Mouse (Mus musculus): ENCODE measurements around the gene Ppp2r5e. TPM values are rescaled to one million over a fixed set of nuclear protein-coding genes. Genes with fewer than 3 reads are reported as not detected.

The Ppp2r5e gene
- polyA plus RNA-seq, 1 experiment from 2014 or later = 25.3 TPM

GRCm38 (mm10) chr12:75478596-75478995 lies 117.4 kb downstream of the Ppp2r5e start:
- Histone ChIP-seq H3K27ac (replicated peaks) (no peak overlapping the region), H3K27me3 (no peaks in the 10 kb centered on the region), H3K9ac (replicated peaks) (no peak overlapping the region), H3K36me3 (0 out of 2 replicates have a peak, but pooled peaks cover 3% of the 10 kb centered on the region), H3K4me2 (replicated peaks) (no peak overlapping the region), H3K9me3 (no peaks in the 10 kb centered on the region), H3K4me1 (0 out of 2 replicates have a peak, but pooled peaks cover 2% of the 10 kb centered on the region), H3K4me3 (no peak overlapping the region)
- no peak for ATAC-seq (ENCODE audit: low FRiP score, low read depth)
- WGBS = 91% methylated on average over 3 of the region's 3 CpGs

- WGBS = 59% methylated on average over 4 of the region's 4 CpGs
- Histone ChIP-seq H3K4me1 (0 out of 2 replicates have a peak, but pooled peaks cover 2% of the 10 kb centered on the region), H3K9me3 (no peaks in the 10 kb centered on the region), H3K9ac (replicated peaks) (no peak overlapping the region), H3K27ac (replicated peaks) (no peak overlapping the region), H3K36me3 (0 out of 2 replicates have a peak, but pooled peaks cover 3% of the 10 kb centered on the region), H3K27me3 (no peaks in the 10 kb centered on the region), H3K4me2 (replicated peaks) (no peak overlapping the region), H3K4me3 (no peak overlapping the region)
- no peak for ATAC-seq (ENCODE audit: low FRiP score, low read depth)
Measured at GRCm38 (mm10) chr12:75478117-75478516, 117.9 kb downstream of the Ppp2r5e start.

- Histone ChIP-seq H3K4me2 (replicated peaks) (no peak overlapping the region), H3K9ac (replicated peaks) (no peak overlapping the region), H3K27ac (replicated peaks) (no peak overlapping the region), H3K27me3 (no peaks in the 10 kb centered on the region), H3K4me3 (no peak overlapping the region), H3K4me1 (peaks cover 4% of the 10 kb centered on the region; the same call in 1 of the 2 replicates), H3K9me3 (no peaks in the 10 kb centered on the region), H3K36me3 (peaks cover 10% of the 10 kb centered on the region; the same call in 1 of the 2 replicates)
- 91% methylated on average over 2 of the region's 2 CpGs for WGBS
- ATAC-seq (ENCODE audit: low FRiP score, low read depth) = no peak
Measured at GRCm38 (mm10) chr12:75473021-75473420, 123.0 kb downstream of the Ppp2r5e start.

- Histone ChIP-seq H3K9ac (replicated peaks) (no peak overlapping the region), H3K9me3 (no peaks in the 10 kb centered on the region), H3K27ac (replicated peaks) (no peak overlapping the region), H3K27me3 (no peaks in the 10 kb centered on the region), H3K4me3 (no peak overlapping the region), H3K4me2 (replicated peaks) (no peak overlapping the region), H3K36me3 (peaks cover 16% of the 10 kb centered on the region; the same call in 1 of the 2 replicates), H3K4me1 (peaks cover 4% of the 10 kb centered on the region; the same call in 1 of the 2 replicates)
- WGBS = 93% methylated on average over 3 of the region's 3 CpGs
- no peak for ATAC-seq (ENCODE audit: low FRiP score, low read depth)
Measured at GRCm38 (mm10) chr12:75472107-75472506, 123.9 kb downstream of the Ppp2r5e start.

- no peak overlapping the region for H3K27ac ChIP-seq (replicated peaks)
- H3K4me1 ChIP-seq = peaks cover 4% of the 10 kb centered on the region; the same call in 1 of the 2 replicates
- H3K4me2 ChIP-seq (replicated peaks) = no peak overlapping the region
- WGBS = 89% methylated on average over 6 of the region's 6 CpGs
- no peaks in the 10 kb centered on the region for H3K27me3 ChIP-seq
- H3K4me3 ChIP-seq = no peak overlapping the region
- no peak for ATAC-seq (ENCODE audit: low FRiP score, low read depth)
- no peak overlapping the region for H3K9ac ChIP-seq (replicated peaks)
- peaks cover 51% of the 10 kb centered on the region for H3K36me3 ChIP-seq
- no peaks in the 10 kb centered on the region for H3K9me3 ChIP-seq
Measured at GRCm38 (mm10) chr12:75467814-75468213, 128.2 kb downstream of the Ppp2r5e start.

GRCm38 (mm10) chr12:75467127-75467526 lies 128.9 kb downstream of the Ppp2r5e start:
- Histone ChIP-seq H3K9me3 (no peaks in the 10 kb centered on the region), H3K4me1 (peaks cover 4% of the 10 kb centered on the region; the same call in 1 of the 2 replicates), H3K9ac (replicated peaks) (no peak overlapping the region), H3K4me2 (replicated peaks) (no peak overlapping the region), H3K27ac (replicated peaks) (no peak overlapping the region), H3K36me3 (peaks cover 56% of the 10 kb centered on the region), H3K27me3 (no peaks in the 10 kb centered on the region), H3K4me3 (no peak overlapping the region)
- 87% methylated on average over 5 of the region's 5 CpGs for WGBS
- ATAC-seq (ENCODE audit: low FRiP score, low read depth) = no peak

- 89% methylated on average over 7 of the region's 7 CpGs for WGBS
- H3K4me2 ChIP-seq (replicated peaks) = no peak overlapping the region
- no peak overlapping the region for H3K9ac ChIP-seq (replicated peaks)
- no peak overlapping the region for H3K27ac ChIP-seq (replicated peaks)
- peaks cover 64% of the 10 kb centered on the region for H3K36me3 ChIP-seq
- no peak for ATAC-seq (ENCODE audit: low FRiP score, low read depth)
- no peak overlapping the region for H3K4me3 ChIP-seq
- H3K4me1 ChIP-seq = peaks cover 4% of the 10 kb centered on the region; the same call in 1 of the 2 replicates
- H3K27me3 ChIP-seq = no peaks in the 10 kb centered on the region
- no peaks in the 10 kb centered on the region for H3K9me3 ChIP-seq
Measured at GRCm38 (mm10) chr12:75466206-75466605, 129.8 kb downstream of the Ppp2r5e start.

- ATAC-seq (ENCODE audit: low FRiP score, low read depth) = no peak
Measured at GRCm38 (mm10) chr12:75464016-75464769, 131.9 kb downstream of the Ppp2r5e start.

GRCm38 (mm10) chr12:75460561-75460960 lies 135.5 kb downstream of the Ppp2r5e start:
- no peak overlapping the region for H3K9ac ChIP-seq (replicated peaks)
- H3K4me2 ChIP-seq (replicated peaks) = no peak overlapping the region
- no peaks in the 10 kb centered on the region for H3K4me1 ChIP-seq
- H3K27me3 ChIP-seq = no peaks in the 10 kb centered on the region
- ATAC-seq (ENCODE audit: low FRiP score, low read depth) = no peak
- no peak overlapping the region for H3K27ac ChIP-seq (replicated peaks)
- H3K4me3 ChIP-seq = no peak overlapping the region
- H3K36me3 ChIP-seq = peaks cover 71% of the 10 kb centered on the region
- H3K9me3 ChIP-seq = no peaks in the 10 kb centered on the region
- WGBS = 84% methylated on average over 5 of the region's 5 CpGs

More at GRCm38 (mm10) chr12:75464016-75464769, 131.9 kb downstream of the Ppp2r5e start:
- H3K4me2 ChIP-seq (replicated peaks) = no peak overlapping the region
- WGBS = 83% methylated on average over 9 of the region's 9 CpGs
- H3K27ac ChIP-seq (replicated peaks) = no peak overlapping the region
- H3K9ac ChIP-seq (replicated peaks) = no peak overlapping the region
- H3K4me3 ChIP-seq = no peak overlapping the region
- H3K27me3 ChIP-seq = no peaks in the 10 kb centered on the region
- H3K36me3 ChIP-seq = peaks cover 76% of the 10 kb centered on the region
- no peaks in the 10 kb centered on the region for H3K9me3 ChIP-seq
- no peaks in the 10 kb centered on the region for H3K4me1 ChIP-seq

- Histone ChIP-seq H3K9ac (replicated peaks) (no peak overlapping the region), H3K9me3 (no peaks in the 10 kb centered on the region), H3K36me3 (peaks cover 62% of the 10 kb centered on the region), H3K27me3 (no peaks in the 10 kb centered on the region), H3K4me1 (no peaks in the 10 kb centered on the region), H3K27ac (replicated peaks) (no peak overlapping the region), H3K4me3 (no peak overlapping the region), H3K4me2 (replicated peaks) (no peak overlapping the region)
- 87% methylated on average over 5 of the region's 5 CpGs for WGBS
- no peak for ATAC-seq (ENCODE audit: low FRiP score, low read depth)
Measured at GRCm38 (mm10) chr12:75459656-75460055, 136.4 kb downstream of the Ppp2r5e start.

GRCm38 (mm10) chr12:75453441-75453840 lies 142.6 kb downstream of the Ppp2r5e start:
- Histone ChIP-seq H3K9ac (replicated peaks) (no peak overlapping the region), H3K27ac (replicated peaks) (no peak overlapping the region), H3K27me3 (no peaks in the 10 kb centered on the region), H3K9me3 (no peaks in the 10 kb centered on the region), H3K4me3 (no peak overlapping the region), H3K36me3 (peaks cover 41% of the 10 kb centered on the region), H3K4me1 (no peaks in the 10 kb centered on the region), H3K4me2 (replicated peaks) (no peak overlapping the region)
- no peak for ATAC-seq (ENCODE audit: low FRiP score, low read depth)
- 95% methylated on average over 6 of the region's 6 CpGs for WGBS

GRCm38 (mm10) chr12:75453027-75453426 lies 143.0 kb downstream of the Ppp2r5e start:
- H3K4me3 ChIP-seq = no peak overlapping the region
- no peaks in the 10 kb centered on the region for H3K27me3 ChIP-seq
- no peak overlapping the region for H3K9ac ChIP-seq (replicated peaks)
- H3K27ac ChIP-seq (replicated peaks) = no peak overlapping the region
- no peak for ATAC-seq (ENCODE audit: low FRiP score, low read depth)
- no peak overlapping the region for H3K4me2 ChIP-seq (replicated peaks)
- H3K9me3 ChIP-seq = no peaks in the 10 kb centered on the region
- H3K4me1 ChIP-seq = no peaks in the 10 kb centered on the region
- H3K36me3 ChIP-seq = peaks cover 41% of the 10 kb centered on the region
- WGBS = 81% methylated on average over 4 of the region's 4 CpGs

Data from midbrain, embryonic 12.5 days (tissue).